In the genomic region with DNA sequence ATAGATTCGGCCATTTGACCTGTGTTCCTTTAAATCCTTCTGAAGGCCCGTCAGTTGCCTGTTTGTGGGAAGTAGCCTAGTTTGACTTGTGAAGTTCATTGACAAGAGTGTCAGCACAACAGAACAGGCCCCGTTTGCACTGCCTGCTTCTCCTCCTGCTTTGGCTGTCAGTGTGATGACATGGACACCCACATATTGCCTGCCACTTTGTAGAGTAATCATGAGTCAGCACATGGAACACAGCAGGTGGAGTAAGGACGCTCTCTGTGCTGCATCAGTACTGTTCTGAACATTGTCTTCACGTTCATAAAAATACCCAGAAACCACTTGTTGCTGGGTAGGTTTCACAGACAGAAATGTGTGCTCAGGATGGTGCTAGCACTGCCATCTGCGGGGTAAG, we compare ENCODE assay signal across 12 mouse cellular contexts.
DNase-seq lines count a peak whose midpoint lies in the region.
"Had no signal": no experiment of that assay in that cellular context is flagged by ENCODE, and none has a peak within 500 bp of the region (broad histone marks: within the 10 kb centered on the region; RNA-seq: fewer than 3 reads in every experiment).

No protein-coding gene starts in this region.

- peak; percentile 5 for DNase-seq in embryo, embryonic 10.5 days (ENCODE audit: low spot score)
- no peak for DNase-seq in embryo, embryonic 11 days
- DNase-seq in layer of hippocampus, adult 11-12 months (ENCODE audit: low spot score): peak; percentile 44
- DNase-seq in layer of hippocampus, postnatal 25 days (ENCODE audit: extremely low spot score in 1 of 2, low spot score in 1 of 2): no peak
- peak; percentile 22 to 34 for DNase-seq in right cerebral cortex, adult 2 months (ENCODE audit: low spot score in 2 of 2)
- DNase-seq in right cerebral cortex, postnatal 10 days (ENCODE audit: low spot score in 2 of 2): no peak
- DNase-seq in cerebellum, postnatal 14 days: no peak
- DNase-seq in urinary bladder, postnatal 25 days (ENCODE audit: low spot score): no peak
- DNase-seq: cerebellum, adult 18-20 months; kidney, adult 8-10 months; midbrain, embryonic 14.5 days; thymus, postnatal 14 days had no signal

Comparison
In these comparisons a context has a peak if more than half of its experiments do, and no peak if none do; other contexts are left out.
1. DNase-seq: peak in embryo, embryonic 10.5 days (single experiment), layer of hippocampus, adult 11-12 months (single experiment) and right cerebral cortex, adult 2 months (2 of 2); none in embryo, embryonic 11 days (single experiment), layer of hippocampus, postnatal 25 days (0 of 2), right cerebral cortex, postnatal 10 days (0 of 2), cerebellum, postnatal 14 days (0 of 2) and urinary bladder, postnatal 25 days (single experiment).